Mouse (Mus musculus): Measurements from ENCODE around the gene Cask.

- TF ChIP-seq CTCF (conservative IDR thresholded peaks at IDR 0.05; ENCODE audit: low read length) = no peak
- no peak for TF ChIP-seq POU5F1 (IDR thresholded peaks at IDR 0.05; ENCODE audit: borderline replicate concordance, low read length)
- no peak for TF ChIP-seq NANOG (IDR thresholded peaks at IDR 0.05; ENCODE audit: borderline replicate concordance, low read length)
Observed at GRCm38 (mm10) chrX:13681748-13682147, 169.4 kb downstream of the Cask start.
